Mouse (Mus musculus) lung, adult 2 months (tissue): ENCODE measurements around the gene Golim4.

ENCODE experiments used
- CTCF ChIP-seq: fragments of 200-500 bp; IDR thresholded peaks from 2 replicates; pipeline ENCODE4 v1.5.1; 2011; ENCODE audit warnings: mild to moderate bottlenecking, low read length, control low read depth; ENCODE audit not compliant: insufficient read depth
- POLR2A ChIP-seq: fragments of 200-500 bp; IDR thresholded peaks from 2 replicates; pipeline ENCODE4 v1.6.1; 2011; ENCODE audit warnings: low read depth, mild to moderate bottlenecking, control low read depth, low read length, borderline replicate concordance; ENCODE audit errors: extremely low read depth

DNA sequence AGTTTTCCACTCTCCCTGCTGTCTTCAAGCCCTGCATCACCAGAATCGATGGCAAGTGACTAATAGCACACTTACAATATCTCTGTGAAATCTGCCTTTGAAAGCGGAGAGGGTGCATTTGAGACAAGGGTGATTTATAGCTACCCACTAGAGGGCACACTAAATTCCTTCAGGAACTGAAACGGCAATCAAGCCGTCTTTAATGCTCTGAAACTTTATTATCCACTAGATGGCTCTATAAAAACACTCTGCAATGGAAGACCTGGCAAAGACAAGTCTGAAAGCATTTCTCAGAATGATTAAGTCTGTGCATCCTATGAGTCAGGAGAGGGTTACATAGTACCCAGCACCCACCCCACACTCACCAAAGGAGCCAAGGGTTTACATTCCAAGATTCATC is 46.5 kb downstream of the Golim4 start:
- TF ChIP-seq POLR2A (no peak), CTCF (peak; percentile 39; the same call in 1 of the 2 replicates)
